Comparison of ENCODE assay signal across 8 mouse cellular contexts in the genomic region with DNA sequence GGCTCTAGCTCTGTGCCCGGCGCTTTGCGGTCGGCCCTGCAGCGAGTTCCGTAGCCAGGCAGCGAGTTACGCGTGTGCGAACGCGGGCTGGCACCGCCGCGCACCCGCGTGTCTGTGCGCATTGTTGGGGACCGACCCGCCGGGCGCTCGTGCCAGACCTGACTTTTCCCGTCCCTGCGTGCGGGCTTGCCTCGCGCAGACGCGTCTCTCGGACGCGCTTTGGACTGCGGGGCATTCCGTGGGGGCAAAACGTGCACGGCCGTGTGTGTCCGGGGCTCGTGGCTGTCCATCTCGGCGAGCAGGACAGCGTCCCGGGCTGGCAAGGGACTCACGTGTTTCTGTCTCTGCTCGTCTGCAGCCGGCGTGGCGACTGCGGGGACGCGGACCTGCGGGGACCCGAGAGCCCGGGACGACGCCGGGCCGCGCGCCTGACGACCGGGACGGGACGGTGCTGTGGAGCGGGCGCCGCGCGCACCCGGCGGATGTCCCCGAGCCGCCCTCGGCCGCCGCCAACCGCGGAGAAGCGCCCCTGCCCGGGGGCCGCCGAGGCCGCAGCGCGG. TPM values are rescaled to one million over a fixed set of nuclear protein-coding genes. Genes with fewer than 3 reads are reported as not detected.
A peak's percentile ranks its signal among the peaks of the same experiment; 100 is the strongest.
DNase-seq lines count a peak whose midpoint lies in the region; ATAC-seq and TF ChIP-seq lines count a peak whose summit lies in the region.

No protein-coding gene starts in this region.

- ATAC-seq in G1E (ENCODE audit: extremely low read depth, insufficient number of reproducible peaks, low FRiP score, poor library complexity, severe bottlenecking) = no peak
- peak; percentile 66 for ATAC-seq in lung, embryonic 15.5 days (ENCODE audit: borderline replicate concordance, extremely low read depth, low FRiP score, low TSS enrichment)
- no peak for ATAC-seq in monocyte, adult 5-6 weeks (replicated peaks; ENCODE audit: insufficient number of reproducible peaks, low FRiP score, low TSS enrichment, poor library complexity, severe bottlenecking)

- peak overlapping the region; percentile 68 for H3K4me2 ChIP-seq in lung, embryonic 15.5 days

- TF ChIP-seq EP300 in heart, adult 2 months (IDR thresholded peaks at IDR 0.05; ENCODE audit: insufficient read depth, low read depth, low read length) = no peak

- peak overlapping the region; percentile 96 for H3K27ac ChIP-seq in heart, adult 2 months
- H3K27ac ChIP-seq in lung, embryonic 15.5 days = peak overlapping the region; percentile 88

- H3K9ac ChIP-seq in heart, adult 2 months (ENCODE audit: low read depth, low read length) = peak overlapping the region; percentile 99
- H3K9ac ChIP-seq in lung, embryonic 15.5 days = peak overlapping the region; percentile 67

- peak overlapping the region; percentile 99 for H3K4me3 ChIP-seq in G1E (ENCODE audit: low read depth, low read length)
- H3K4me3 ChIP-seq in heart, adult 2 months = peak overlapping the region; percentile 87
- peak overlapping the region; percentile 70 for H3K4me3 ChIP-seq in lung, embryonic 15.5 days

- TF ChIP-seq POLR2A in heart, adult 2 months (IDR thresholded peaks at IDR 0.05; ENCODE audit: insufficient read depth, low read depth, low read length) = no peak

- 1% methylated on average over 80 of the region's 86 CpGs for WGBS in heart, adult 2 months
- WGBS in lung, embryonic 15.5 days = under 1% methylated on average over 84 of the region's 86 CpGs

- peaks cover 34% of the 10 kb centered on the region for H3K4me1 ChIP-seq in G1E (ENCODE audit: insufficient read depth, low read depth, low read length)
- peaks cover 6% of the 10 kb centered on the region for H3K4me1 ChIP-seq in heart, adult 2 months (ENCODE audit: control insufficient read depth, insufficient read depth, low read length)
- peaks cover 31% of the 10 kb centered on the region for H3K4me1 ChIP-seq in lung, embryonic 15.5 days

- no peaks in the 10 kb centered on the region for H3K9me3 ChIP-seq in G1E (replicated peaks)
- no peaks in the 10 kb centered on the region for H3K9me3 ChIP-seq in lung, embryonic 15.5 days

- H3K79me2 ChIP-seq in heart, adult 2 months (replicated peaks; ENCODE audit: control insufficient read depth, insufficient read depth, low read length) = peaks cover 3% of the 10 kb centered on the region; the same call in 1 of the 2 replicates

- TF ChIP-seq CTCF in G1E (IDR thresholded peaks at IDR 0.05; ENCODE audit: low read depth, low read length) = no peak
- no peak for TF ChIP-seq CTCF in heart, adult 2 months (IDR thresholded peaks at IDR 0.05)

- H3K27me3 ChIP-seq in G1E (ENCODE audit: insufficient read depth, low read length) = no peaks in the 10 kb centered on the region
- H3K27me3 ChIP-seq in heart, adult 2 months (ENCODE audit: control insufficient read depth, insufficient read depth, low read length) = no peaks in the 10 kb centered on the region
- H3K27me3 ChIP-seq in lung, embryonic 15.5 days = no peaks in the 10 kb centered on the region

- peaks cover 32% of the 10 kb centered on the region for H3K36me3 ChIP-seq in G1E (replicated peaks)
- peaks cover 15% of the 10 kb centered on the region for H3K36me3 ChIP-seq in heart, adult 2 months (ENCODE audit: control insufficient read depth, insufficient read depth, low read length)
- peaks cover 20% of the 10 kb centered on the region for H3K36me3 ChIP-seq in lung, embryonic 15.5 days

- DNase-seq in CD4-positive helper T cell, adult 2 months (ENCODE audit: low read depth, low spot score) = peak; percentile 68
- DNase-seq in G1E (ENCODE audit: low spot score) = peak; percentile 31
- DNase-seq in embryo, embryonic 10.5 days (ENCODE audit: low spot score) = peak; percentile 47
- peak; percentile 71 to 79 for DNase-seq in heart, adult 2 months
- DNase-seq in kidney, adult 8-10 months = peak; percentile 25 to 28
- DNase-seq in retina, postnatal 7 days (ENCODE audit: low read depth, low spot score) = peak; percentile 30

- intact Hi-C loops in heart, adult 2 months (cut with DNase I) = loop anchor here (2.0 to 10.0 kb wide), 7 partner anchors 67 to 477 kb away; no protein-coding TSS in a partner anchor

RNA-seq across cellular contexts. Expression of a gene that starts 0.5 kb away (rescaled TPM):
- total RNA-seq in G1E (2014; fragmentation: Nextera tagmentation) (28.4 and 35.5 TPM in 2 replicates), G1E (2017) (3.9 and 4.2 TPM in 2 replicates)
- 4.8 and 5.7 TPM in 2 replicates for polyA plus RNA-seq in G1E (2012)
- total RNA-seq in heart, adult 2 months (2021) = 10 to 100 TPM; 20.7 to 28.8 TPM
- polyA plus RNA-seq in heart, adult 2 months (2012; rRNA removed) = 34.6 and 38.1 TPM in 2 replicates
- 15.8 and 16.7 TPM in 2 replicates for polyA plus RNA-seq in lung, embryonic 15.5 days (2015; fragmentation: Nextera tagmentation; extraction: Ambion mirVana)
- total RNA-seq in monocyte, adult 5-6 weeks (2017) = 0.48 to 0.96 TPM in 2 of 3 replicates, not detected in the other
